Mouse (Mus musculus): ENCODE measurements at regions not wholly inside any gene's neighbourhood (a gene's known extent, or its start where the extent isn't known, plus 50 kb on each side); places are given as distances from the start of the nearest gene placed in this dataset.

DNA sequence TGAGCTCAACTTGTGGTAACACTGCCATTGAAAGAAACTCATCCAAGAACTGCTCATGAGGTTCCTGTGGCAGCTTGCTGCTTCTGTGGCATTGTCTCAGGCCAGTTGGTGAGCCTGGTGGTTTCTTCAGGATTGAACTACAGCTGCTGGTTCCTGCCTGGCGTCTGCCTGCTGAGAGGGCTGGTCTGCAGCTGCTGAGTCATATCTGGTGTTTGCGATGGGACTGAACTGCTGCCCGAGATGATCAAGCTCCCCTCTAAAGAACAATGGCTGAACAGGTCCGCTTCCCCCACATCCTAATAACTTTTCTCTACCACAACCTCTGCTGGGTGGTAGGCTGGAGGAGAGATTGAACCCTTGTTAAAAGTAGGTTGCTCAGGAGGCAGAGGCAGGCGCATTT, 57.4 kb upstream of the Ipo5 start:
- Histone ChIP-seq H3K27ac (ENCODE audit: insufficient read depth, low read length) (no peak overlapping the region), H3K4me1 (ENCODE audit: control insufficient read depth, insufficient read depth, low read length) (no peaks in the 10 kb centered on the region), H3K4me3 (ENCODE audit: insufficient read depth, low read length) (no peak overlapping the region)
- no peak for TF ChIP-seq POLR2A (IDR thresholded peaks at IDR 0.05; ENCODE audit: extremely low read depth, insufficient read depth, low read length)
- TF ChIP-seq CTCF (IDR thresholded peaks at IDR 0.05; ENCODE audit: extremely low read depth, insufficient read depth, low read length) = no peak

DNA sequence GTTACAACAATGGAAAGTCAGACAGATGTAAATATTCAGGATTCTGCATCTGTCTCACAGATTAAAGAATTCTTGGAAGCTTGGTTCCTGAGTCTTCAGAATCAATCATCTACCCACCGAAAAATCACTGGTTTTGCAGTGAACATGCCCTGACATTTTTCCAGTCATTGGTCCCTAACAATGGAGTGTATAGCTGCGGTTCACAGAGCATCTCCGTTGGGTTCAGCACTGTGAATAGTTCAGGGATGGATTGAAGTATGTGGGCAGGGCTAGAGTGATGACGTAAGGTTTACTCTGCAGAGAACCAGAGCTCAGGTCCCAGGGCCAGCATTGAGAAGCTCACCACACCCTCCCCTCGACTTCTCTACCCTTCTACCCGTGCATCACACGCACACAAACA, 56.5 kb upstream of the Ipo5 start:
- Histone ChIP-seq H3K4me3 (ENCODE audit: insufficient read depth, low read length) (no peak overlapping the region), H3K27ac (ENCODE audit: insufficient read depth, low read length) (no peak overlapping the region), H3K4me1 (ENCODE audit: control insufficient read depth, insufficient read depth, low read length) (no peaks in the 10 kb centered on the region)
- TF ChIP-seq CTCF (IDR thresholded peaks at IDR 0.05; ENCODE audit: extremely low read depth, insufficient read depth, low read length) (no peak), POLR2A (IDR thresholded peaks at IDR 0.05; ENCODE audit: extremely low read depth, insufficient read depth, low read length) (no peak)

DNA sequence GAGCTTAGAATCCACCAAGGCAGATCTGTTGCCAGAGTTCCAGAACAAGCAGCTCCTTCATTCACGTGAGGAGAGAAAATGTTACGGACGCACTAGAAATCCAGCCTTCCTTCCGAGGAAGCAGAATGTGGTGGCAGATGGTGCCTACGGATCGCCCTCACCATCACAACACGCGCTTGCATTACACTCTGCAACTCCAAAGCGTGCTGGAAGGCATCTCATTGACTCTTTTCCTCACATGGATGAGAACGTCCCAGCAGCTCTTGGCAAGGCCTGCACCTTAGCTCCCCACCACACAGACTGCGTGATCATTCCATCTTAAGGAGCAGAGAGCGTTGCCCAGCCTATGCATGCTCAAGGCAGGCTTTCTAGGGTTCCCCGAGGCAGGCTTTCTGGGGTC, 55.8 kb upstream of the Ipo5 start:
- no peaks in the 10 kb centered on the region for H3K4me1 ChIP-seq (ENCODE audit: control insufficient read depth, insufficient read depth, low read length)
- TF ChIP-seq POLR2A (IDR thresholded peaks at IDR 0.05; ENCODE audit: extremely low read depth, insufficient read depth, low read length) = no peak
- no peak for TF ChIP-seq CTCF (IDR thresholded peaks at IDR 0.05; ENCODE audit: extremely low read depth, insufficient read depth, low read length)
- H3K4me3 ChIP-seq (ENCODE audit: insufficient read depth, low read length) = no peak overlapping the region
- H3K27ac ChIP-seq (ENCODE audit: insufficient read depth, low read length) = no peak overlapping the region

Measured in cortical plate, adult 2 months (tissue).